Mouse (Mus musculus) embryonic facial prominence, embryonic 10.5 days (tissue): ENCODE measurements around the gene Tmem265. TPM values are rescaled to one million over a fixed set of nuclear protein-coding genes. Genes with fewer than 3 reads are reported as not detected.

Experiments used
- DNase-seq: peaks from one replicate; pipeline ENCODE4 v3.0.0-alpha.2; 2017; ENCODE audit warnings: low spot score
- H3K27ac ChIP-seq: fragments of 300-500 bp; sonication (generic); replicated peaks from 2 replicates; pipeline ENCODE4 v1.5.1; 2016; ENCODE audit warnings: mild to moderate bottlenecking
- H3K27me3 ChIP-seq: fragments of 300-500 bp; sonication (generic); replicated peaks from 2 replicates; pipeline ENCODE4 v1.6.1; 2016; ENCODE audit warnings: low read depth, mild to moderate bottlenecking; ENCODE audit not compliant: poor library complexity, severe bottlenecking
- H3K36me3 ChIP-seq: fragments of 300-500 bp; sonication (generic); replicated peaks from 2 replicates; pipeline ENCODE4 v1.6.1; 2016; ENCODE audit warnings: mild to moderate bottlenecking, moderate library complexity
- H3K4me1 ChIP-seq: fragments of 300-500 bp; sonication (generic); 2 replicates; pipeline ENCODE4 v1.6.1; 2016
- H3K4me3 ChIP-seq: fragments of 300-500 bp; sonication (generic); 2 replicates; pipeline ENCODE4 v1.5.1; 2016; ENCODE audit warnings: mild to moderate bottlenecking, moderate library complexity
- H3K9me3 ChIP-seq: fragments of 300-500 bp; sonication (generic); 2 replicates; pipeline ENCODE4 v1.6.1; 2016; ENCODE audit warnings: mild to moderate bottlenecking
- WGBS: fragments of 180-500 bp; shearing (Covaris S2); methylation state at CpG from one replicate; pipeline ENCODE4 v1.1.7; 2016; 5-methylcytosine and 5-hydroxymethylcytosine counted together
- polyA plus RNA-seq: library from polyadenylated mRNA; unstranded; fragments of >200 nt; fragmentation: Nextera tagmentation; extraction: Ambion mirVana; gene quantifications from 2 replicates; pipeline ENCODE4 v1.2.1, GENCODE M21; 2016

Gene Tmem265
- 5.1 and 7.3 TPM in 2 replicates for polyA plus RNA-seq

- no peaks in the 10 kb centered on the region for H3K9me3 ChIP-seq
- H3K36me3 ChIP-seq, result peaks cover 92% of the 10 kb centered on the region
- no peak for DNase-seq
- H3K4me1 ChIP-seq, result no peaks in the 10 kb centered on the region
- no peak within 1 kb of the TSS for H3K4me3 ChIP-seq
- no peaks in the 10 kb centered on the region for H3K27me3 ChIP-seq
- 94% methylated on average over 5 of the region's 5 CpGs for WGBS
- no peak within 1 kb of the TSS for H3K27ac ChIP-seq
Measured at GRCm38 (mm10) chr7:127561340-127561858, at the start of gene Tmem265. Tmem265 (plus strand) TSS chr7:127561390.

GRCm38 (mm10) chr7:127511808-127512230, 49.4 kb upstream of the Tmem265 start, which contains the start of gene Srcap:
Srcap (plus strand) TSS chr7:127511983.
- Histone ChIP-seq H3K4me1 (peaks cover 24% of the 10 kb centered on the region), H3K4me3 (peak within 1 kb of the TSS; percentile 82), H3K36me3 (peaks cover 34% of the 10 kb centered on the region), H3K9me3 (no peaks in the 10 kb centered on the region), H3K27me3 (no peaks in the 10 kb centered on the region), H3K27ac (peak within 1 kb of the TSS; percentile 99)
- DNase-seq, result peak; percentile 97
- WGBS, result under 1% methylated on average over 37 of the region's 37 CpGs

- Histone ChIP-seq H3K4me1 (peaks cover 23% of the 10 kb centered on the region), H3K27ac (peak overlapping the region; percentile 99), H3K36me3 (peaks cover 40% of the 10 kb centered on the region), H3K4me3 (peak overlapping the region; percentile 82), H3K27me3 (no peaks in the 10 kb centered on the region), H3K9me3 (no peaks in the 10 kb centered on the region)
- DNase-seq, result peak; percentile 97
- WGBS, result under 1% methylated on average over 92 of the region's 93 CpGs
Measured at GRCm38 (mm10) chr7:127512231-127513015, 48.8 kb upstream of the Tmem265 start.

- WGBS, result 50% methylated on average over 8 of the region's 8 CpGs
- no peaks in the 10 kb centered on the region for H3K9me3 ChIP-seq
- DNase-seq, result no peak
- no peaks in the 10 kb centered on the region for H3K27me3 ChIP-seq
- H3K27ac ChIP-seq, result peak overlapping the region; percentile 99
- peaks cover 23% of the 10 kb centered on the region for H3K4me1 ChIP-seq
- H3K36me3 ChIP-seq, result peaks cover 46% of the 10 kb centered on the region
- H3K4me3 ChIP-seq, result peak overlapping the region; percentile 82
Measured at GRCm38 (mm10) chr7:127513016-127513390, 48.2 kb upstream of the Tmem265 start.

- 85% methylated on average over 3 of the region's 3 CpGs for WGBS
- H3K36me3 ChIP-seq, result peaks cover 54% of the 10 kb centered on the region
Measured at GRCm38 (mm10) chr7:127513781-127514180, 47.4 kb upstream of the Tmem265 start.

GRCm38 (mm10) chr7:127515846-127516245, 45.3 kb upstream of the Tmem265 start:
- no peak overlapping the region for H3K27ac ChIP-seq
- no peak overlapping the region for H3K4me3 ChIP-seq
- WGBS, result 92% methylated on average over 7 of the region's 7 CpGs
- DNase-seq, result no peak
- no peaks in the 10 kb centered on the region for H3K27me3 ChIP-seq
- peaks cover 75% of the 10 kb centered on the region for H3K36me3 ChIP-seq
- peaks cover 21% of the 10 kb centered on the region for H3K4me1 ChIP-seq
- no peaks in the 10 kb centered on the region for H3K9me3 ChIP-seq

More at GRCm38 (mm10) chr7:127513781-127514180, 47.4 kb upstream of the Tmem265 start:
- Histone ChIP-seq H3K27me3 (no peaks in the 10 kb centered on the region), H3K4me1 (peaks cover 23% of the 10 kb centered on the region), H3K27ac (no peak overlapping the region), H3K9me3 (no peaks in the 10 kb centered on the region), H3K4me3 (peak overlapping the region; percentile 82)
- no peak for DNase-seq

- H3K36me3 ChIP-seq, result peaks cover 80% of the 10 kb centered on the region
- no peak overlapping the region for H3K27ac ChIP-seq
- 92% methylated on average over 7 of the region's 7 CpGs for WGBS
- no peak for DNase-seq
- no peaks in the 10 kb centered on the region for H3K9me3 ChIP-seq
- H3K27me3 ChIP-seq, result no peaks in the 10 kb centered on the region
- H3K4me3 ChIP-seq, result no peak overlapping the region
- H3K4me1 ChIP-seq, result peaks cover 16% of the 10 kb centered on the region
Measured at GRCm38 (mm10) chr7:127516344-127516743, 44.8 kb upstream of the Tmem265 start.

GRCm38 (mm10) chr7:127519284-127519683, 41.9 kb upstream of the Tmem265 start, which contains the start of gene Gm42715:
Gm42715 (plus strand) TSS chr7:127519584.
- H3K36me3 ChIP-seq, result peaks cover 99% of the 10 kb centered on the region
- no peaks in the 10 kb centered on the region for H3K27me3 ChIP-seq
- H3K9me3 ChIP-seq, result no peaks in the 10 kb centered on the region
- H3K27ac ChIP-seq, result no peak within 1 kb of the TSS
- no peak for DNase-seq
- H3K4me3 ChIP-seq, result no peak within 1 kb of the TSS
- 94% methylated on average over 3 of the region's 3 CpGs for WGBS
- H3K4me1 ChIP-seq, result no peaks in the 10 kb centered on the region

- H3K36me3 ChIP-seq, result peaks cover 100% of the 10 kb centered on the region
- WGBS, result 95% methylated on average over 3 of the region's 3 CpGs
- no peak overlapping the region for H3K27ac ChIP-seq
- no peak overlapping the region for H3K4me3 ChIP-seq
- H3K9me3 ChIP-seq, result no peaks in the 10 kb centered on the region
- H3K4me1 ChIP-seq, result no peaks in the 10 kb centered on the region
- no peaks in the 10 kb centered on the region for H3K27me3 ChIP-seq
- DNase-seq, result no peak
Measured at GRCm38 (mm10) chr7:127541671-127542070, 19.5 kb upstream of the Tmem265 start.

GRCm38 (mm10) chr7:127549116-127549835, 11.9 kb upstream of the Tmem265 start:
- peaks cover 98% of the 10 kb centered on the region for H3K36me3 ChIP-seq
- no peak for DNase-seq
- H3K27me3 ChIP-seq, result no peaks in the 10 kb centered on the region
- H3K4me3 ChIP-seq, result no peak overlapping the region
- no peaks in the 10 kb centered on the region for H3K4me1 ChIP-seq
- no peaks in the 10 kb centered on the region for H3K9me3 ChIP-seq
- WGBS, result 92% methylated on average over 15 of the region's 15 CpGs
- no peak overlapping the region for H3K27ac ChIP-seq

- Histone ChIP-seq H3K4me1 (no peaks in the 10 kb centered on the region), H3K9me3 (no peaks in the 10 kb centered on the region), H3K27me3 (no peaks in the 10 kb centered on the region), H3K4me3 (no peak overlapping the region), H3K36me3 (peaks cover 98% of the 10 kb centered on the region), H3K27ac (no peak overlapping the region)
- no peak for DNase-seq
- 94% methylated on average over 8 of the region's 8 CpGs for WGBS
Measured at GRCm38 (mm10) chr7:127551558-127551957, 9.6 kb upstream of the Tmem265 start.

- Histone ChIP-seq H3K9me3 (no peaks in the 10 kb centered on the region), H3K27me3 (no peaks in the 10 kb centered on the region), H3K36me3 (peaks cover 94% of the 10 kb centered on the region), H3K4me1 (no peaks in the 10 kb centered on the region), H3K4me3 (no peak overlapping the region), H3K27ac (no peak overlapping the region)
- 90% methylated on average over 11 of the region's 11 CpGs for WGBS
- DNase-seq, result no peak
Measured at GRCm38 (mm10) chr7:127560580-127560979, 610 bp upstream of the Tmem265 start.
